Mouse (Mus musculus) CD4-positive helper T cell, adult 2 months (primary cell): ENCODE measurements around the gene Dlg2.

Experiments
- DNase-seq: peaks from one replicate; pipeline ENCODE4 v3.0.0-alpha.2; 2012; ENCODE audit warnings: low read depth, missing footprints, low spot score

Dlg2 gene

GRCm38 (mm10) chr7:92373863-92374357 is 1897.4 kb downstream of the Dlg2 start:
- DNase-seq, result no peak

GRCm38 (mm10) chr7:92383913-92384484 is 1907.5 kb downstream of the Dlg2 start:
- DNase-seq, result no peak

- no peak for DNase-seq
Measured at GRCm38 (mm10) chr7:92392052-92392640, 1915.7 kb downstream of the Dlg2 start.

GRCm38 (mm10) chr7:92396783-92397182 is 1920.3 kb downstream of the Dlg2 start:
- DNase-seq, result no peak

GRCm38 (mm10) chr7:92398841-92399240 is 1922.4 kb downstream of the Dlg2 start:
- DNase-seq, result no peak

- DNase-seq, result no peak
Measured at GRCm38 (mm10) chr7:92400551-92400950, 1924.1 kb downstream of the Dlg2 start.

GRCm38 (mm10) chr7:92401001-92401688 is 1924.7 kb downstream of the Dlg2 start:
- no peak for DNase-seq

GRCm38 (mm10) chr7:92408479-92408878 is 1932.0 kb downstream of the Dlg2 start:
- DNase-seq, result no peak

- DNase-seq, result peak; percentile 66
Measured at GRCm38 (mm10) chr7:92420474-92420873, 1944.0 kb downstream of the Dlg2 start.

- DNase-seq, result no peak
Measured at GRCm38 (mm10) chr7:92423017-92423416, 1946.5 kb downstream of the Dlg2 start.

- no peak for DNase-seq
Measured at GRCm38 (mm10) chr7:92424703-92425102, 1948.2 kb downstream of the Dlg2 start.

- DNase-seq, result no peak
Measured at GRCm38 (mm10) chr7:92427280-92427679, 1950.8 kb downstream of the Dlg2 start.

- no peak for DNase-seq
Measured at GRCm38 (mm10) chr7:92428629-92429028, 1952.2 kb downstream of the Dlg2 start.

- no peak for DNase-seq
Measured at GRCm38 (mm10) chr7:92430254-92430653, 1953.8 kb downstream of the Dlg2 start.

GRCm38 (mm10) chr7:92437168-92437567 is 1960.7 kb downstream of the Dlg2 start:
- DNase-seq, result no peak

- DNase-seq, result no peak
Measured at GRCm38 (mm10) chr7:92439503-92440487, 1963.3 kb downstream of the Dlg2 start.

- no peak for DNase-seq
Measured at GRCm38 (mm10) chr7:92441611-92442010, 1965.1 kb downstream of the Dlg2 start.

- no peak for DNase-seq
Measured at GRCm38 (mm10) chr7:92442082-92442481, 1965.6 kb downstream of the Dlg2 start.

GRCm38 (mm10) chr7:92447938-92448337 is 1971.5 kb downstream of the Dlg2 start:
- DNase-seq, result no peak

GRCm38 (mm10) chr7:92448782-92449575 is 1972.5 kb downstream of the Dlg2 start:
- DNase-seq, result no peak

GRCm38 (mm10) chr7:92454176-92454575 is 1977.7 kb downstream of the Dlg2 start:
- DNase-seq, result no peak
